8 mouse cellular contexts compared by ENCODE assay signal in the genomic region with DNA sequence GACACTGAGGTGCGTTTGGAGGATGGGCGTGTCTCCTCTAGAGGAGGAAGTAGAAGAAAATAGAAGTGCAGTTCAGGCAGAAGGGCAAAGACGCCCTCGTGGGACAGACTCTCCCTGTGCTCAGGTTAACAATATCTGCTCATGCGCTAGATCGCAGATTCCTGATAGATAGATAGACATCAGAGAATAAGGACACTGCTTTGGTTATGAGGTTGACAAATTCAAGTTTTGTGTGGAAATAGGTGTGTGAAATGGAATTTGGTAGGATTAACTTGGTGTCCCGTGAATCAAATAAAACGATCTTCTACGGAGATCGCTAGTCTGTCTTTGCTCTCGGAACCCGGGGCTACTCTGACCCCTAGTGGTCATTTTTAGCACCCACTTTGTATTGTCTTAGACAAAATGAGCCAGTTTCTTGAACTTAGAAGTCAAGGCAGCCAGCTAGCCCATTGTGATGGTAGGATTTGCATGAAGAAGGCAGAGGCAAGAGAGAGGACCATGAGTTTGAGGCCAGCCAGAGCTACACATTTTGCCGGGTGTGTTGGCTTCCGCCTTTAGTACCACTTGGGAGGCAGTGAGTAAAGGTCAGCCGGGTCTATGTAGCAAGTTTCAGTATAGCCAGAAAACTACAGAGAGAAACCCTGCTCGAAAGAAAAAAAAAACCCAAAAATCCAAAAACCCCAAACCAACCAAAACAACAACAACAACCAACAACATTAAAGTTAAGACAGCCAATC. TPM values are rescaled to one million over a fixed set of nuclear protein-coding genes. Genes with fewer than 3 reads are reported as not detected.
DNase-seq lines count a peak whose midpoint lies in the region; ATAC-seq and TF ChIP-seq lines count a peak whose summit lies in the region.

No protein-coding gene starts in this region.

- no peak overlapping the region for H3K27ac ChIP-seq in ES-E14 (ENCODE audit: insufficient read depth, low read depth, low read length, poor library complexity, severe bottlenecking)
- no peak overlapping the region for H3K27ac ChIP-seq in liver, embryonic 16.5 days (ENCODE audit: low read length)
- H3K27ac ChIP-seq in neural tube, embryonic 12.5 days = no peak overlapping the region

- peak; percentile 71 for DNase-seq in ES-E14 (ENCODE audit: low read depth, low spot score)
- DNase-seq in brain, embryonic 14.5 days (ENCODE audit: low read depth) = peak; percentile 87
- DNase-seq in heart, postnatal 14 days = peak; percentile 63 to 72
- DNase-seq in kidney, postnatal 36 days = peak; percentile 72 to 84
- peak; percentile 69 for DNase-seq in thymus, postnatal 25 days

- ATAC-seq in erythroblast, adult 5-6 weeks (replicated peaks; ENCODE audit: low FRiP score, poor library complexity, severe bottlenecking) = peak; percentile 66; the same call in 1 of the 2 replicates
- no peak for ATAC-seq in liver, embryonic 16.5 days (ENCODE audit: low read depth)
- ATAC-seq in neural tube, embryonic 12.5 days (ENCODE audit: low FRiP score, low read depth) = peak; percentile 43; the same call in 1 of the 2 replicates

- no peak overlapping the region for H3K9ac ChIP-seq in ES-E14 (ENCODE audit: insufficient read depth, low read depth, low read length, poor library complexity, severe bottlenecking)
- no peak overlapping the region for H3K9ac ChIP-seq in liver, embryonic 16.5 days (ENCODE audit: low read depth, low read length)
- no peak overlapping the region for H3K9ac ChIP-seq in neural tube, embryonic 12.5 days

- in situ Hi-C loops in ES-E14 (cut with MboI; ENCODE audit: low sequenced_read_pairs in 2 of 2, unreplicated experiment in 2 of 2) = loop anchor here (5.0 kb wide), 1 partner anchor 130 kb away; no protein-coding TSS in a partner anchor

- H3K4me3 ChIP-seq in ES-E14 (ENCODE audit: insufficient read depth in 1 of 2, low read depth in 1 of 2, low read length in 2 of 2, poor library complexity in 1 of 2, severe bottlenecking in 1 of 2) = peak overlapping the region in 1 of 2 experiments; percentile 22; a peak in 2 of 4 replicates
- H3K4me3 ChIP-seq in liver, embryonic 16.5 days (ENCODE audit: low read depth, low read length) = no peak overlapping the region
- no peak overlapping the region for H3K4me3 ChIP-seq in neural tube, embryonic 12.5 days

- H3K4me1 ChIP-seq in ES-E14 (ENCODE audit: control insufficient read depth in 2 of 2, insufficient read depth in 2 of 2, low read length in 2 of 2, poor library complexity in 1 of 2) = 0 out of 4 replicates have a peak, but pooled peaks cover 0 to 3% of the 10 kb centered on the region in 2 experiments
- no peaks in the 10 kb centered on the region; the same call in 1 of the 2 replicates for H3K4me1 ChIP-seq in liver, embryonic 16.5 days (ENCODE audit: control insufficient read depth, low read depth, low read length)
- peaks cover 7% of the 10 kb centered on the region for H3K4me1 ChIP-seq in neural tube, embryonic 12.5 days

- TF ChIP-seq CTCF in brain, embryonic 14.5 days (IDR thresholded peaks at IDR 0.05; ENCODE audit: borderline replicate concordance, extremely low read depth, insufficient read depth, insufficient read length) = peak; percentile 78; the same call in 1 of the 2 replicates

- no peaks in the 10 kb centered on the region for H3K36me3 ChIP-seq in ES-E14 (ENCODE audit: control insufficient read depth, insufficient read depth, low read length, poor library complexity, severe bottlenecking)
- no peaks in the 10 kb centered on the region for H3K36me3 ChIP-seq in liver, embryonic 16.5 days (ENCODE audit: control insufficient read depth, insufficient read depth)
- H3K36me3 ChIP-seq in neural tube, embryonic 12.5 days = no peaks in the 10 kb centered on the region

- H3K27me3 ChIP-seq in liver, embryonic 16.5 days (ENCODE audit: control insufficient read depth, insufficient read depth, low read depth, low read length) = no peaks in the 10 kb centered on the region
- H3K27me3 ChIP-seq in neural tube, embryonic 12.5 days (replicated peaks) = no peaks in the 10 kb centered on the region

- 21% methylated on average over 16 of the region's 16 CpGs for WGBS in liver, embryonic 16.5 days (ENCODE audit: insufficient replicate concordance)
- 22% methylated on average over 16 of the region's 16 CpGs for WGBS in neural tube, embryonic 12.5 days

- intact Hi-C loops in heart, postnatal 14 days (cut with DNase I) = loop anchor here (1.0 to 10.0 kb wide), 4 partner anchors 128 to 373 kb away; no protein-coding TSS in a partner anchor

- H3K4me2 ChIP-seq in liver, embryonic 16.5 days (ENCODE audit: low read depth, low read length) = peak overlapping the region; percentile 28
- peak overlapping the region; percentile 54 for H3K4me2 ChIP-seq in neural tube, embryonic 12.5 days (replicated peaks)

- TF ChIP-seq POLR2A in brain, embryonic 14.5 days (IDR thresholded peaks at IDR 0.05; ENCODE audit: borderline replicate concordance, extremely low read depth, insufficient read depth, insufficient read length, poor library complexity, severe bottlenecking) = no peak

- H3K9me3 ChIP-seq in ES-E14 (ENCODE audit: control insufficient read depth, insufficient read depth, low read depth, low read length) = no peaks in the 10 kb centered on the region
- no peaks in the 10 kb centered on the region for H3K9me3 ChIP-seq in liver, embryonic 16.5 days (replicated peaks; ENCODE audit: control insufficient read depth, low read length)
- H3K9me3 ChIP-seq in neural tube, embryonic 12.5 days = no peaks in the 10 kb centered on the region

TF ChIP-seq in ES-E14, 5 proteins besides CTCF, POLR2A, EP300 and RAD21:
- peak; percentile 86 for TF ChIP-seq ZC3H11A (IDR thresholded peaks at IDR 0.05; ENCODE audit: borderline replicate concordance, low read depth, low read length)
- TF ChIP-seq CHD2 (IDR thresholded peaks at IDR 0.05; ENCODE audit: low read depth, low read length) = no peak

RNA-seq across cellular contexts. Expression of a gene that starts 15.4 kb away (rescaled TPM):
- total RNA-seq in ES-E14 (2012; rRNA removed) = 49.3 and 61.3 TPM in 2 replicates
- polyA plus RNA-seq in brain, embryonic 14.5 days (2012; rRNA removed) = 27.0 and 43.6 TPM in 2 replicates
- total RNA-seq in erythroblast, adult 5-6 weeks (2015; ENCODE audit: low replicate concordance) = 0.42 and 2.3 TPM in 2 replicates
- 2.1 TPM in 1 of 2 replicates, not detected in the other for total RNA-seq in erythroblast, adult 5-6 weeks (2017; ENCODE audit: low replicate concordance)
- 100 to 1,000 TPM; 102 to 124 TPM for total RNA-seq in heart, postnatal 14 days (2021)
- polyA plus RNA-seq in liver, embryonic 16.5 days (2015; fragmentation: Nextera tagmentation; extraction: Ambion mirVana) = 1.7 and 2.2 TPM in 2 replicates
- 12.3 and 12.7 TPM in 2 replicates for polyA plus RNA-seq in neural tube, embryonic 12.5 days (2016; fragmentation: Nextera tagmentation; extraction: Ambion mirVana)

Comparison
In these comparisons a context has a peak if more than half of its experiments do, and no peak if none do; other contexts are left out.
1. RNA of a gene that starts 15.4 kb away (total RNA-seq): 102 to 124 TPM in heart, postnatal 14 days and 49.3 to 61.3 TPM in ES-E14; 0.42 to 2.3 TPM in erythroblast, adult 5-6 weeks; every median in the first group is over 10 times any median in the second.
2. Peak in every context shown above with its lines, with median percentiles within 50 percentile points of each other: DNase-seq.